ENCODE assay signal across 23 mouse cellular contexts in genomic region chr10:127679881-127680280, GRCm38 (mm10). TPM values are rescaled to one million over a fixed set of nuclear protein-coding genes. Genes with fewer than 3 reads are reported as not detected.
DNase-seq lines count a peak whose midpoint lies in the region; ATAC-seq and TF ChIP-seq lines count a peak whose summit lies in the region.
"Had no signal": no experiment of that assay in that cellular context is flagged by ENCODE, and none has a peak within 500 bp of the region (broad histone marks: within the 10 kb centered on the region; RNA-seq: fewer than 3 reads in every experiment).

No protein-coding gene starts in this region.

- no peak overlapping the region for H3K27ac ChIP-seq in midbrain, embryonic 11.5 days (ENCODE audit: low read depth, low read length)
- no peak overlapping the region for H3K27ac ChIP-seq in midbrain, postnatal 0 days (ENCODE audit: low read depth, low read length)

- no peaks in the 10 kb centered on the region for H3K36me3 ChIP-seq in midbrain, embryonic 11.5 days (ENCODE audit: control insufficient read depth, insufficient read depth, low read length)
- H3K36me3 ChIP-seq in midbrain, postnatal 0 days (ENCODE audit: insufficient read depth, low read length), result no peaks in the 10 kb centered on the region

- H3K4me1 ChIP-seq in midbrain, embryonic 11.5 days (ENCODE audit: control insufficient read depth, insufficient read depth, low read length), result peaks cover 7% of the 10 kb centered on the region; the same call in 1 of the 2 replicates
- H3K4me1 ChIP-seq in midbrain, postnatal 0 days (ENCODE audit: insufficient read depth, low read length), result 0 out of 2 replicates have a peak, but pooled peaks cover 4% of the 10 kb centered on the region

- no peaks in the 10 kb centered on the region for H3K9me3 ChIP-seq in midbrain, embryonic 11.5 days (ENCODE audit: control insufficient read depth, low read length)
- H3K9me3 ChIP-seq in midbrain, postnatal 0 days (ENCODE audit: low read length), result no peaks in the 10 kb centered on the region
- H3K9me3 ChIP-seq: G1E had no signal

- H3K4me2 ChIP-seq in midbrain, embryonic 11.5 days, result no peak overlapping the region
- no peak overlapping the region for H3K4me2 ChIP-seq in midbrain, postnatal 0 days (ENCODE audit: low read depth, low read length, poor library complexity, severe bottlenecking)

- H3K4me3 ChIP-seq in midbrain, embryonic 11.5 days (ENCODE audit: low read depth, low read length), result no peak overlapping the region
- no peak overlapping the region for H3K4me3 ChIP-seq in midbrain, postnatal 0 days (ENCODE audit: low read depth, low read length)

- no peaks in the 10 kb centered on the region for H3K27me3 ChIP-seq in midbrain, embryonic 11.5 days (ENCODE audit: control insufficient read depth, insufficient read depth, low read length)
- H3K27me3 ChIP-seq in midbrain, postnatal 0 days (ENCODE audit: insufficient read depth, low read length), result no peaks in the 10 kb centered on the region
- H3K27me3 ChIP-seq: CH12.LX, Patski had no signal

- 87% methylated on average over 3 of the region's 3 CpGs for WGBS in midbrain, embryonic 11.5 days
- WGBS in midbrain, postnatal 0 days, result 95% methylated on average over 3 of the region's 3 CpGs

- no peak for TF ChIP-seq CTCF in midbrain, postnatal 0 days (IDR thresholded peaks at IDR 0.05)

- ATAC-seq in midbrain, embryonic 11.5 days (ENCODE audit: low FRiP score), result no peak
- no peak for ATAC-seq in midbrain, postnatal 0 days (ENCODE audit: low FRiP score)
- ATAC-seq: activated CD4-positive, CD25-positive, alpha-beta regulatory T cell, adult 4 months; CD4-positive, CD25-positive, alpha-beta regulatory T cell, adult 4 months; Patski had no signal

- peak; percentile 15 for DNase-seq in cerebellum, adult 9-10 months
- no peak for DNase-seq in cerebellum, adult 9-11 months
- peak; percentile 77 for DNase-seq in heart, adult 11 months
- no peak for DNase-seq in heart, adult 8-10 months (ENCODE audit: low spot score)
- DNase-seq in midbrain, embryonic 11.5 days (ENCODE audit: low spot score, missing footprints), result peak; percentile 59
- no peak for DNase-seq in midbrain, postnatal 0 days (ENCODE audit: low spot score)
- DNase-seq: adrenal gland, adult 2 months; adrenal gland, adult 8-10 months; adrenal gland, postnatal 10 days; adrenal gland, postnatal 14 days; adrenal gland, postnatal 25 days; adrenal gland, postnatal 36 days; B cell, adult 2 months; cerebellum, adult 11 months; cerebellum, adult 18-20 months had no signal

- H3K9ac ChIP-seq in midbrain, embryonic 11.5 days (ENCODE audit: low read length), result no peak overlapping the region
- H3K9ac ChIP-seq in midbrain, postnatal 0 days (replicated peaks; ENCODE audit: low read length, poor library complexity, severe bottlenecking), result no peak overlapping the region

RNA-seq across cellular contexts. Expression of gene Nab2, which starts 11.5 kb away (rescaled TPM):
- 10 to 100 TPM in 1 of 4 experiments, 1 to 10 TPM in 3; 5.0 to 10.3 (median 6.6) TPM for total RNA-seq in heart, adult 8-10 months (2022)
- 2.1 and 2.2 TPM in 2 replicates for polyA plus RNA-seq in midbrain, embryonic 11.5 days (2014; fragmentation: Nextera tagmentation; extraction: Ambion mirVana)
- total RNA-seq in midbrain, postnatal 0 days (2014; rRNA removed), result 4.8 and 5.6 TPM in 2 replicates
- polyA plus RNA-seq in midbrain, postnatal 0 days (2015; fragmentation: Nextera tagmentation; extraction: Ambion mirVana), result 1.4 and 1.6 TPM in 2 replicates

RNA-seq across cellular contexts. Expression of gene Nemp1, which starts 13.2 kb away (rescaled TPM):
- 1 to 10 TPM; 3.0 to 5.1 (median 3.6) TPM for total RNA-seq in heart, adult 8-10 months (2022)
- 10.0 and 10.9 TPM in 2 replicates for polyA plus RNA-seq in midbrain, embryonic 11.5 days (2014; fragmentation: Nextera tagmentation; extraction: Ambion mirVana)
- total RNA-seq in midbrain, postnatal 0 days (2014; rRNA removed), result 3.2 and 3.7 TPM in 2 replicates
- 1.4 and 1.7 TPM in 2 replicates for polyA plus RNA-seq in midbrain, postnatal 0 days (2015; fragmentation: Nextera tagmentation; extraction: Ambion mirVana)

RNA-seq across cellular contexts. Expression of gene Myo1a, which starts 25.1 kb away (rescaled TPM):
- total RNA-seq in heart, adult 8-10 months (2022), result under 1 TPM in 1 of 4 experiments, not detected in 3; 0.08 TPM
- polyA plus RNA-seq in midbrain, embryonic 11.5 days (2014; fragmentation: Nextera tagmentation; extraction: Ambion mirVana), result 0.41 and 0.46 TPM in 2 replicates
- 0.57 and 0.77 TPM in 2 replicates for total RNA-seq in midbrain, postnatal 0 days (2014; rRNA removed)
- 0.13 and 0.15 TPM in 2 replicates for polyA plus RNA-seq in midbrain, postnatal 0 days (2015; fragmentation: Nextera tagmentation; extraction: Ambion mirVana)
- polyA plus RNA-seq: activated CD4-positive, CD25-positive, alpha-beta regulatory T cell, adult 4 months; CD4-positive, CD25-positive, alpha-beta regulatory T cell, adult 4 months had no signal

RNA-seq across cellular contexts. Expression of gene Stat6, which starts 37.1 kb away (rescaled TPM):
- 10 to 100 TPM; 38.4 to 43.7 (median 43.2) TPM for total RNA-seq in heart, adult 8-10 months (2022)
- 5.7 and 6.9 TPM in 2 replicates for polyA plus RNA-seq in midbrain, embryonic 11.5 days (2014; fragmentation: Nextera tagmentation; extraction: Ambion mirVana)
- 6.1 and 10.2 TPM in 2 replicates for total RNA-seq in midbrain, postnatal 0 days (2014; rRNA removed)
- 3.9 and 4.3 TPM in 2 replicates for polyA plus RNA-seq in midbrain, postnatal 0 days (2015; fragmentation: Nextera tagmentation; extraction: Ambion mirVana)

RNA-seq across cellular contexts. Expression of gene Tac2, which starts 44.4 kb away (rescaled TPM):
- not detected for total RNA-seq in heart, adult 8-10 months (2022)
- not detected in 2 replicates for polyA plus RNA-seq in midbrain, embryonic 11.5 days (2014; fragmentation: Nextera tagmentation; extraction: Ambion mirVana)
- 0.27 TPM in 1 of 2 replicates, not detected in the other for total RNA-seq in midbrain, postnatal 0 days (2014; rRNA removed)
- 2.0 and 4.5 TPM in 2 replicates for polyA plus RNA-seq in midbrain, postnatal 0 days (2015; fragmentation: Nextera tagmentation; extraction: Ambion mirVana)
- total RNA-seq: adrenal gland, adult 18-20 months; adrenal gland, adult 2 months; adrenal gland, adult 8-10 months; adrenal gland, postnatal 10 days; adrenal gland, postnatal 14 days; adrenal gland, postnatal 25 days; CH12.LX; G1E; MEL had no signal
- polyA plus RNA-seq: activated CD4-positive, CD25-positive, alpha-beta regulatory T cell, adult 4 months; C2C12; CD4-positive, CD25-positive, alpha-beta regulatory T cell, adult 4 months; G1E; Patski had no signal

Comparison
In these comparisons a context has a peak if more than half of its experiments do, and no peak if none do; other contexts are left out.
1. DNase-seq: peak in cerebellum, adult 9-10 months (single experiment), heart, adult 11 months (single experiment) and midbrain, embryonic 11.5 days (single experiment); none in cerebellum, adult 9-11 months (single experiment), heart, adult 8-10 months (single experiment) and midbrain, postnatal 0 days (single experiment).